Mouse (Mus musculus) fat pad, adult 2 months (tissue): ENCODE measurements around the gene Krt34.

Experiments used
- DNase-seq: peaks from one replicate; pipeline ENCODE4 v3.0.0-alpha.2; 2011; ENCODE audit warnings: low read depth, low spot score; ENCODE audit errors: extremely low read depth

Gene Krt34

DNA sequence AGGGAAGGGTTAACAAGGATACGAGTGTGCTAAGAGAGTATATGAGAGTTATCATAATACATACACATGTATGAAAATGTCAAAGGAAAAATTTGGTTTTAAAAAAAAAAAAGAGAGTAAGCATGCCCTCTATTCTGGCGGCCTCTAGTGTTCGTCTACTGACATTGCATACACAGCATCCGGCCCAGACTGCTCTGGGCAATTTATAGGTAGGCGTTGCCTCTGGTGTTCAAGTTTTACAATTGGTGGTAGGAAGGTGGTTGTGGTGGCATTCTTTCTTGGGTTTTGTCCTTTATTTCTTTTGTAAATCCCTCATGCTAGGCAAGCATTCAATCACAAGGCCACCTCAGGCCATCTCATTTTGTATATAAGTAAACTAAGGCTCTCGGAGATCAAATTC, 36.5 kb downstream of the Krt34 start:
- no peak for DNase-seq

DNA sequence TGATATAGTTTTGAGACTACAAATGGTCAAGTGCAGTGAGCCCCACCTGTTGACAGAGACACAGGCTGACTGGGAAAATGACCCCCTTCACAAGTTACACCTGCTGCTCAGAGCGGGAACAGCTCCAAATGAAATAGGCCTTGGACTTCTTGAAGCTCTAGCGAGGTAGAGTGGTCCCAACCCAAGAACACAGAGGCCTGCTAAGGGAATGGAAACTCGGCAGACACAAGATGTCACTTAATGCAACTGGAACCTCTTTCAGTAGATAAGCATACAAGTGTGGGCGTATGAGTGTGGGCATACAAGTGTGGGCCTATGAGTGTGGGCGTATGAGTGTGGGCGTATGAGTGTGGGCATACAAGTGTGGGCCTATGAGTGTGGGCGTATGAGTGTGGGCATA, 42.3 kb downstream of the Krt34 start:
- DNase-seq: no peak

GRCm38 (mm10) chr11:99994384-99994661, 47.0 kb downstream of the Krt34 start:
- DNase-seq: no peak

- no peak for DNase-seq
Measured at GRCm38 (mm10) chr11:99993620-99994383, 47.6 kb downstream of the Krt34 start, which contains the start of gene Krtap17-1. Krtap17-1 (minus strand) TSS chr11:99993994.

- no peak for DNase-seq
Measured at GRCm38 (mm10) chr11:99990571-99990970, 50.8 kb downstream of the Krt34 start.

GRCm38 (mm10) chr11:99989881-99990405, 51.4 kb downstream of the Krt34 start:
- no peak for DNase-seq

DNA sequence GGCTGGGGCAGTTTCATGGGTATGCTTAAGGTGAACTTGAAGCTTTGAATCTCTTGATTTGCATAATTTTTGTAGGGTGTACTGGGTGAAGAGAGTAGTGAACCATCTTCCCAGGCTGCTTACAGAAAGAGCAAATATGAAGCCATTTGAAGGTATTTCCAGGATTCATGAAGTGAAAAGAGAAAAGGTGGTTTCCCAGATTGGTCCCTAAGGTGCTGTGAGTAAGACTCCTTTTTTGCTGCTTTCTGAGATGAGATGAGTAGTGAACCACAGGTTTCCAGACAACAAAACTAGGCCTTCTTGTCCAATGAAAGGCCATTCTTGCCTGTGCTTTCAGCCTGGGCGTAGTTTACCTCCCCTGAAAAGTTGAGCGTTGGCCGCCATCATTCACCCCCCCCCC, 52.8 kb downstream of the Krt34 start:
- DNase-seq: no peak
